Mouse (Mus musculus) megakaryocyte, embryonic 14.5 days (primary cell): ENCODE results near the gene Gm17545.

ENCODE experiments used
- FLI1 ChIP-seq: IDR thresholded peaks from 2 replicates; pipeline ENCODE4 v1.6.1; 2012; ENCODE audit warnings: low read length, inconsistent platforms, mixed read lengths
- GATA1 ChIP-seq: IDR thresholded peaks from 3 replicates; pipeline ENCODE4 v1.6.1; 2012; ENCODE audit warnings: mixed read lengths, low read length, inconsistent platforms, borderline replicate concordance

DNA sequence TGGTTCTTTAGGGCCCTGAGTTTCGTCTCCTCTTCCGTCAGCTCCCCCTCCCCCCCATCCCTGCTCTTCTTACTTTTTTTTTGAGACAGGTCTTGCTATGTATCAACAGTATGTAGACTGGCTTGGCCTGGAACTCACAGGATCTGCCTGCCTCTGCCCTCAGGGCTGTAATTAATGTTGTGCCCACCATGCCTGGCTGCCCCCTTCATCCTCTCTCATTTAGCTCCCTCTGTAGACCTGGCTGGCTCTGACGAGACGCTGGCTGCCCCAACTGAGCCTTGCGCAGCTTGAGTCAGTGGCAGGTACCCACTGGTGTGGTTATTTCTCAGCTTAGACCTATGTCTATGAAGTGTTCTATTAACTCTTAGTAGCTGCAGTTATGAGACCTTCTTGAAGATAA, 49.5 kb downstream of the Gm17545 start:
- no peak for TF ChIP-seq GATA1
- TF ChIP-seq FLI1, result no peak
